Mouse (Mus musculus): Measurements from ENCODE around the gene Ganc. TPM values are rescaled to one million over a fixed set of nuclear protein-coding genes. Genes with fewer than 3 reads are reported as not detected.

Ganc gene
- total and polyA plus RNA-seq, 2 experiments from 2014 or later, result 8.2 to 10.5 TPM

DNA sequence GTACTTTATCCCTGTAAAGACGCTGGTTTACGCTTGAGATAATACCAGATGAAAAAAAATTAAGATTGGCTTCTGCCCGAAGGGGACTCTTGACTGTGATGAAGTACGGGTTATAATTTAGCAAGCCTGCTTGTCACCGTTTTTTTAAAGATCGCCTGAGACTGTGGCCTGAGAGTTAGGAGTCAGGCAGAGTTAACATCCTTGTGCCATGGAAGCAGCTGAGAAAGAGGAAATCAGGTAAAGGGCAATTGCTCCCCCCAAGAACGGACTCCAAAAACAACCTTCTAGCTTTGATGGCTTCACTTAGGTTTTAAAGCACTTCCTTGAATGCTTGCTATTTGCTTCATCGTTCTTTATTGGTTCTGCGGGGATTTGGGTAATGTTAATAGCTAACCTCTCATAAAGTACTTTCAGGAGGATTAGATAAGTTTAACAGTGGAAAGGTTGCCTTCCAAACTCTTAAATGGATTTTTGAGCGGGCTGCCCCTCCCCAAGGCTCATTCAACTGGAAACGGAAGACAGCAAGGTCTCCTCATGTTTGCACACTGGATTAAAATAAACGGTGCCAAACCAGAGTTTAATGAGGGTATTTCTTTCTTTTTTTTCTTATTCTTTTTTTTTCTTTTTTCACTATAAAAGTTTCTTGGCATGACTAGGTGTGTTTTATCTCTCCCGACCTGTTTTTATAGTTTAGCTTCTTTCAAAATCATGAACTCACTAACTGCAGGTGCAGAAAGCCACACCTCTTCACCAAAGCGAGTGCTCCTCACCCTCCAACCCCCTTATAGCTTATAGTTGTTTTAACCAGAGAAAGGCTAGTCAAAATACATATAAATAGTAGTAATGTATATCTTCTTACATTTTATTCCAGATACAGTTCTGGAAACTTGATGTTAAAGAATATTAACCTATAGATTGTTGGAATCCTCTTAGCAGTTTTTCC is 1.4 kb downstream of the Ganc start:
- H3K27ac ChIP-seq, result peak overlapping the region; percentile 95
- peak overlapping the region; percentile 76 for H3K4me3 ChIP-seq (ENCODE audit: low read length)
- H3K4me2 ChIP-seq (ENCODE audit: low read depth, low read length), result peak overlapping the region; percentile 89
- no peak for TF ChIP-seq CTCF (IDR thresholded peaks at IDR 0.05; ENCODE audit: low read depth)
- no peaks in the 10 kb centered on the region for H3K27me3 ChIP-seq (ENCODE audit: insufficient read depth, low read length)
- H3K4me1 ChIP-seq (ENCODE audit: insufficient read depth, low read length), result peaks cover 8% of the 10 kb centered on the region; the same call in 1 of the 2 replicates
- no peaks in the 10 kb centered on the region for H3K9me3 ChIP-seq (ENCODE audit: low read length)
- H3K36me3 ChIP-seq (ENCODE audit: insufficient read depth, low read length), result no peaks in the 10 kb centered on the region
- 36% methylated on average over 14 of the region's 14 CpGs for WGBS
- ATAC-seq (no peak), DNase-seq (ENCODE audit: low spot score) (no peak)
- H3K9ac ChIP-seq (replicated peaks; ENCODE audit: low read length), result peak overlapping the region; percentile 67

DNA sequence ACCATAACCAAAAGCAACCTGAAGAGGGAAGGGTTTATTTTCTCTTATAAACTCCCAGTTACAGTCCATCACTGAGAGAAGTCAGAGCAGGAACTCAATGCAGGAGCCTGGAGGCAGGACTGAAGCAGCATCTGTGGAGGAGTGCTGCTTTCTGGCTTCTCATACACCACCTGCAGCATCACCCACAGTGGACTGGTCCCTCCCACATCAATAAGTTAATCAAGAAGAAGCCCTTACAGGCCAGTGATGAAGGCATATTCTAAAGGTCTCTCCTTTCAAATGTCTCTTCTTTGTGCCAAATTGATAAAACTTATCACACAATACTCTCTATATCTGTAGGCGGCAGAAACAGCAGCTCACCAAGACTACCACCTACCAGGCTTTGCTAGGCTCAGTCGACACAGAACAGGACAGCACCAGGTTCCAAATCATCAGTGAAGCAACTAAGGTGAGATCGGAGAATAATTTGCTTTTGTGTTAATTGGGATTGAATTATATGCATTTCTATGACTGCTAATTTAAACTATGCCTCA is 7.5 kb downstream of the Ganc start:
- no peak for TF ChIP-seq CTCF (IDR thresholded peaks at IDR 0.05; ENCODE audit: low read depth)
- Histone ChIP-seq H3K27me3 (ENCODE audit: insufficient read depth, low read length) (no peaks in the 10 kb centered on the region), H3K4me1 (ENCODE audit: insufficient read depth, low read length) (no peaks in the 10 kb centered on the region), H3K27ac (no peak overlapping the region), H3K36me3 (ENCODE audit: insufficient read depth, low read length) (no peaks in the 10 kb centered on the region), H3K4me2 (ENCODE audit: low read depth, low read length) (no peak overlapping the region), H3K9me3 (ENCODE audit: low read length) (no peaks in the 10 kb centered on the region), H3K4me3 (ENCODE audit: low read length) (no peak overlapping the region), H3K9ac (replicated peaks; ENCODE audit: low read length) (no peak overlapping the region)
- no peak for ATAC-seq
- DNase-seq (ENCODE audit: low spot score), result no peak
- WGBS, result 91% methylated on average over 3 of the region's 3 CpGs

- Histone ChIP-seq H3K4me1 (ENCODE audit: insufficient read depth, low read length) (no peaks in the 10 kb centered on the region), H3K9ac (replicated peaks; ENCODE audit: low read length) (no peak overlapping the region), H3K4me3 (ENCODE audit: low read length) (no peak overlapping the region), H3K27me3 (ENCODE audit: insufficient read depth, low read length) (no peaks in the 10 kb centered on the region), H3K4me2 (ENCODE audit: low read depth, low read length) (no peak overlapping the region), H3K36me3 (ENCODE audit: insufficient read depth, low read length) (no peaks in the 10 kb centered on the region), H3K27ac (no peak overlapping the region), H3K9me3 (ENCODE audit: low read length) (no peaks in the 10 kb centered on the region)
- TF ChIP-seq CTCF (IDR thresholded peaks at IDR 0.05; ENCODE audit: low read depth), result no peak
- ATAC-seq (no peak), DNase-seq (ENCODE audit: low spot score) (no peak)
These were observed 10.4 kb downstream of the Ganc start for GRCm38 (mm10) chr2:120414113-120414512.

DNA sequence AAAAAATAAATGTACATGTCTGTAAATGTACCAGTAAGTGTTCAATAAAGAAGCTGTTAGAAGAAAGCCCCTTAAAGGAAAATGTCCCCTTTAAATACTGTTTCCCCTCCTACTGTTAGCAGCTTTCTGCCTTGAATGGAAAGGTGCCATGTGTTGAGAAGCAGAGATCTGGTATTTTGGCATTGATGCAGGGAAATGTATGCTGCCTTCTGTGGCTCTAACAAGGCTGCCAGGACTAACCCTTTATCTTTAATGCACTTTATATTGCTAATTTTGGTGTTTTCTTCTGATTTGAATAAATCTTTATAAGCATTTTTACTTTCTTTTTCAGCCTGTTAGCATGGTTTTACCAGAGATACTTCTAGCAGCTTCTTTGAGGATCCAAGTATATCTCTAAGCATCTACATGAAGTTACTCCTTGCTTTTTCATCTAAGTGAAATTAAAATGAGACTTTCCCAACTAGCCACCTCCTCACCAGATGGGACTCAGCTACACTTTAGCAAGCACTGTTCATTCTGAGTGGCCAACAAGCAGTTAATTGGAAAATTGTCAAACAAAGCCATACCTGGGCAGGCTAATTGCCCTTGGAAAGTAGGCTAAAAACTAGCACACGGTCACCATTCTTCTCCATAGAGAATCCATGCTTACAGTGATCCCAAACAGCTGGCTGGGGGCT is 11.2 kb downstream of the Ganc start:
- no peak for TF ChIP-seq CTCF (IDR thresholded peaks at IDR 0.05; ENCODE audit: low read depth)
- Histone ChIP-seq H3K9me3 (ENCODE audit: low read length) (no peaks in the 10 kb centered on the region), H3K27me3 (ENCODE audit: insufficient read depth, low read length) (no peaks in the 10 kb centered on the region), H3K27ac (no peak overlapping the region), H3K36me3 (ENCODE audit: insufficient read depth, low read length) (no peaks in the 10 kb centered on the region), H3K4me1 (ENCODE audit: insufficient read depth, low read length) (no peaks in the 10 kb centered on the region), H3K4me3 (ENCODE audit: low read length) (no peak overlapping the region), H3K9ac (replicated peaks; ENCODE audit: low read length) (no peak overlapping the region), H3K4me2 (ENCODE audit: low read depth, low read length) (no peak overlapping the region)
- no peak for DNase-seq (ENCODE audit: low spot score)
- WGBS, result 60% methylated on average over 1 of the region's 1 CpGs
- no peak for ATAC-seq

DNA sequence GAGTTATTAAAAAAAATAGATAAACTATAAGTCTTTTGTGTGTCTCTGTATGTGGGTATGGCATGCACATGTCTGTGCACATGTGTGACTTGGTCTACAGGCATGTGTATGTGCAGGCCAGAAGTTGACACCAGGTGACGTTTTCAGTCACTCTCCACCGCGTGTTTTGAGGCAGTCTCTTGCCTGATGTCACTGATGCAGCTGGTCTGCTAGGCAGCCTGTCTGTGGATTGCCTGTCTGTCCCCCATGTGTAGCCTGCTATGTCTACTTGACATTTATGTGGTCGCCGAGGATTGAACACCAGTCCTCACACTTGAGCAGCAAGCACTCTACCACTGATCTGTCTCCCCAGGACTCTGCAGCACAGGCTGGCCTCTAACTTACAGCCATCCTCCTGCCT is 20.7 kb downstream of the Ganc start:
- 83% methylated on average over 5 of the region's 5 CpGs for WGBS
- Histone ChIP-seq H3K4me3 (ENCODE audit: low read length) (no peak overlapping the region), H3K27me3 (ENCODE audit: insufficient read depth, low read length) (no peaks in the 10 kb centered on the region), H3K27ac (no peak overlapping the region), H3K4me2 (ENCODE audit: low read depth, low read length) (no peak overlapping the region), H3K4me1 (ENCODE audit: insufficient read depth, low read length) (no peaks in the 10 kb centered on the region), H3K9ac (replicated peaks; ENCODE audit: low read length) (no peak overlapping the region), H3K9me3 (ENCODE audit: low read length) (no peaks in the 10 kb centered on the region), H3K36me3 (ENCODE audit: insufficient read depth, low read length) (0 out of 2 replicates have a peak, but pooled peaks cover 3% of the 10 kb centered on the region)
- DNase-seq (ENCODE audit: low spot score) (no peak), ATAC-seq (no peak)
- TF ChIP-seq CTCF (IDR thresholded peaks at IDR 0.05; ENCODE audit: low read depth), result no peak

GRCm38 (mm10) chr2:120444486-120444885 is 40.8 kb downstream of the Ganc start:
- no peak for TF ChIP-seq CTCF (IDR thresholded peaks at IDR 0.05; ENCODE audit: low read depth)
- H3K27me3 ChIP-seq (ENCODE audit: insufficient read depth, low read length), result no peaks in the 10 kb centered on the region
- H3K4me1 ChIP-seq (ENCODE audit: insufficient read depth, low read length), result no peaks in the 10 kb centered on the region
- no peak for DNase-seq (ENCODE audit: low spot score)
- no peaks in the 10 kb centered on the region for H3K9me3 ChIP-seq (ENCODE audit: low read length)
- no peaks in the 10 kb centered on the region for H3K36me3 ChIP-seq (ENCODE audit: insufficient read depth, low read length)
- ATAC-seq, result no peak
- WGBS, result 85% methylated on average over 1 of the region's 1 CpGs
- H3K4me3 ChIP-seq (ENCODE audit: low read length), result no peak overlapping the region
- no peak overlapping the region for H3K4me2 ChIP-seq (ENCODE audit: low read depth, low read length)
- H3K27ac ChIP-seq, result no peak overlapping the region
- H3K9ac ChIP-seq (replicated peaks; ENCODE audit: low read length), result no peak overlapping the region
